Mouse (Mus musculus) testis, adult 2 months (tissue): ENCODE results near the gene Mllt1.

Experiments used
- CTCF ChIP-seq: fragments of 200-500 bp; IDR thresholded peaks from 2 replicates; pipeline ENCODE4 v1.5.1; 2012; ENCODE audit warnings: low read depth, mild to moderate bottlenecking, inconsistent platforms, low read length, moderate library complexity; ENCODE audit not compliant: control insufficient read depth, insufficient read depth, insufficient replicate concordance
- POLR2A ChIP-seq: fragments of 200-500 bp; IDR thresholded peaks from 2 replicates; pipeline ENCODE4 v1.6.1; 2012; ENCODE audit warnings: low read depth, mild to moderate bottlenecking, inconsistent platforms, low read length, moderate library complexity; ENCODE audit not compliant: control insufficient read depth

GRCm38 (mm10) chr17:56870287-56870953 lies 64.8 kb downstream of the Mllt1 start:
- no peak for TF ChIP-seq POLR2A
- TF ChIP-seq CTCF, result no peak
